Mouse (Mus musculus) c-Kit-positive CD71-positive TER-119-negative erythroid progenitor cells, embryonic 14.5 days (primary cell): ENCODE data around the gene Carmil1.
"Not testable (repeated sequence)": the region's sequence is repeated elsewhere in the genome, so short reads cannot be mapped to it uniquely, and the experiment has no call there.

ENCODE experiments used
- DNase-seq: peaks from one replicate; pipeline ENCODE4 v3.0.0-alpha.2; 2013; ENCODE audit warnings: low read depth

Gene Carmil1

DNA sequence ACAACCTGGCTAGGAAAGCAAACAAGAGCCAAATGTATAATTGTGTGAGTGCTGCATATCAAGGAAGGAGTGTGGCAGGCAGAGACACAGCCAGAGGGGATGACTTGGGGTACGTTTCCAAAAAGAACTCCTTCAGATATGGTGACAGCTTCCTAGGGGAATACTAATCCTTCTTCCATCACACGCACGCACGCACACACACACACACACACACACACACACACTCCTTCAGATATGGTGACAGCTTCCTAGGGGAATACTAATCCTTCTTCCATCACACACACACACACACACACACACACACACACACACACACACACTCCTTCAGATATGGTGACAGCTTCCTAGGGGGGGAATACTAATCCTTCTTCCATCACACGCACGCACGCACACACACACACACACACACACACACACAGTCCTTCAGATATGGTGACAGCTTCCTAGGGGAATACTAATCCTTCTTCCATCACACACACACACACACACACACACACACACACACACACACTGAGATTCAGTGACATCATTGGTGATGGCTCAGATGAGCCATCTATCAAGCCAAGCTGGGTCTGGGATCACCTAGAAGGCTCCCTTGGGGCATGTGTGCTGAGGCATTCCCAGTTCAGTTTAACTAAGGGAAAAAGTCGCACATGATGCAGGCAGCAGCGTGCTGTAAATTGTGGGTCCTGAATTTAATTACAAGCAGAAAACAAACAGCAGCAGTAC, 175.8 kb downstream of the Carmil1 start:
- not testable (repeated sequence) for DNase-seq

DNA sequence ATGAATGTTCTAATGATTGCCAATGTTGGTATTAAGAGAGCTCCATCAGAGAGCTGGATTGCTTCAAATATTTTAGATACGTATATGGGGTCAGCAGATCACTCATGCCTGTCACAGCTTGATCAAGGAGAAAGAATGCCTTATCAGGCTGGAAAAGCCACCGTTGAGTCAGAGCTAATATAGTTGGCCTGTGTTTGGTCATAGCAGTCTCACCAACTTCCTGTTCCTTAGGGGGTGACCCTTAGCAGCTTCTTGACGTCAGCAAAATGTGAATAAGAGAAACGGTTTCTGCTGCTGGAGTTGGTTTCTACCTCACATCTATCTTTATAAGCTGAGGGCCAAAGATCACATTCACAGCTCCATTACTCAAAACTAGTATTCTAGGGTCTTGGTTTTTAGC, 176.6 kb downstream of the Carmil1 start:
- no peak for DNase-seq

DNA sequence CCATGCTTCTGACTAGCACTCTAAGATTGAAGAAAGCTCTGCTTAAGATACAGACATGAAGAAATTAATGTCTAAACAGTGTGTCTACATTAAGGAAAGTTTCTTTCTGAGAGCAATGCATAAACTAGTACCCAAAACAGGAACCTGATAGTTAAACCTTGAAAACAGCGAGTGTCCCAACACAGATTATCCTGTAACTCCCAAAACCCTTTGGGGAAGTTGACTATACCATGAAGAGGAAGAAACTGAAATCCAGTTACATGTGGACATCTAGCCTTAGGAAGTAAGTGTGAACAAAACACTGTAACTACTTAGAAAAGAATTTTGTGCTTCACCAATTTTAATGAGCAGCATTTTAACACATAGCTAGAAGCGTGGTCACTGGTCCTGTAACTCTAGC, 177.4 kb downstream of the Carmil1 start:
- no peak for DNase-seq

DNA sequence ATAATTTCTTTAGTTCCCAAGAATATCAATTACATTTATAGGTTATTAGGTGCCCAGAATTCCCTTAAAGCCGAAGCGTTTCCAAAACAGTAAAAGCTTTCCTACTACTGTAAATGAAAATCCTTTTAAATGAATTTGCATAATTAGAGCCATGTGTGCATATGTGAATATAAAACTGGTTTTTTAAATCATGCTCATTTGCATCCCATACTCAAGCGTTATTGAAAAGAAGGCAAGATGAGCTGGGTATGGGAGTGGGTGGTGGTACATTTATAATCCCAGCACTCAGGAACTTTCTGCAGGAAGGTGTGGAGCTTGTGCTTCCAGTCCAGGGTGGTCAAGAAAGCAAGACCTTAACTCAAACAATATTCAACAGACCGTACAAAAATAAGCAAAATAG, 178.3 kb downstream of the Carmil1 start:
- no peak for DNase-seq

DNA sequence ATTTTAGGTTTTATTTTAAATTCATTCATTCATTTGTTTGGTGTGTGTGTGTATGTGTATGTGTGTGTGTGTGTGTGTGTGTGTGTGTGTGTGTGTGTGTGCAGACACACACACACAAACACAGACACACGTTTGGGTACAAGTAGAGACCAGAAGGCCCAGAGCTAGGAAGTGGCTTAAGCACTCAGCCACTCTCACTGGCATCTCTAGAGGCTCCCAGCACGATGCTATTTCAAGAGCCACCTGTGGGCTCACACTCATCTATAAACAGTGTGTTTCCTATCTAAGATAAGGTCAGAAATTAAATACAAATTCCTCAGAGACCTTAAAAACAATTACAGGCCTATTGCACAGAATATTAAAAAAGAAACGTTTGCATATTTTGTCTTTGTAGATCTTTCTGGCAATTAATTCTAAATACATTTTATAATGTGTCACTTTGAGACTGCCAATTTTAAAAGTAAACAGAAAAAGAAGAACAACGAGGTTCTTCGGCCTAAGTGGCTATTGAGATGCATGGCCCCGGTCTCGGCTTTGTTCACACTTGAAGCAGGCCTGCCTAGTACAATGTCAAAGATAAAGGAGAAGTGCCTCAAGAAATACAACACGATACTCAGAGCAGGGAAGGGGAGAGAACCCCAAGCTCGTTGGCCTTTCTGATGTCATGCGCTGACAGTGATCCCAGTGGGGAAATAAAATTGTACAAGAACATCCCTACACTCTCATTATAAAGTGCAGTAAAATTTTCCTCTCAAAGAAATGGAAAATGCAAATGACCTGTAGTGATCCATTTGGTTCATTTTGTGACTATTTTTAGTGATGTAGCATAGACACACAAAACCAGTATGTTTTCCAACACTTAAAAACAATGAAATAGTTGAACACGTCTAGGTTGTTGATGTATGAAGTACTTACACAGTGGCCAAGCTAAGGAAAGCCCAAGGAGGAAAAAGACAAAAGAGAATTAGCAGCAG, 179.2 kb downstream of the Carmil1 start:
- no peak for DNase-seq

DNA sequence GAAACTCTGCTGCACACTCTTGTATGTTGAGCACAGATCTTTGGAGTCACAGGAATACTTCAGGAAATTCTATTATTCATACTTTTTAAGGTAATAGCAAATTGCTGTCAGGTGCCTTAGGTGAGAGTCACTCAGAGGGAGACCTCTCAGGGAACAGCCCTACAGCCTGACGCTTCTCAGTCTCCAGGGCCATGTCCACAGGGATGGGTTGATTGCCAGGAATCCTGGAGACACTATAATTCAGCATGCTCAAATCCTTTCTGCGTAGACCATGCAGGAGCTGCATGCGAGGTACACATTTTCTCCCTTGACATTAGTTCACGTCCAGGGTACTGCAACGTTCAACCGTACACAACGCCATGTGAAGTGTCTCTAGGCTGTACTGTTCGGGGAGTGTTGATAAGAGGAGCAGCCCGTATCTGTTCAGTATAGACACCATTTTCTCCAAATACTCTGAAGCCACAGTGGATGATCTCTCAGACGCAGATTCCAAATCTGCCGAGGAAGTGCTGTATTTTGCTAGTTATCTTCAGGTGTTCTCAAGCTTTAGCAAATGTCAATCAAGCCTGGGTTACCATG, 180.0 kb downstream of the Carmil1 start:
- no peak for DNase-seq

DNA sequence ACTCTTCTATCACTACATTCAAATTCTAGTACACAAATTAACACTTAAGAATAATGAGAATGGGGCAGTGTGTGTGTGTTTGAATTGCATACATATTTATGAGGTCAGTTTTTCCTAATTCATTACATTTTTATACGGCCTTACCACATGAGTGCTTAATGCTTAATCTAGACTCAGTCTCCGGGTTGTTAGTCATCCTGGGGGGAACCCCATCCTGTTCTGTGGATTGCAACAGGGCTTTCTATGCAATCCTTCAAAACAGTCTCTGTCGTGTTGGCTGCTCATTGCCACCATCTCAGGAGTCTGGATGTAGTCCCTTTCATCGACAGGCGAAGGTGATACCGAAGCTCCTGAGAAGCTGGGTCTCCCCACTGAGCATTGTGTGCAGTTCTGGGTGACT, 184.0 kb downstream of the Carmil1 start:
- DNase-seq = no peak

DNA sequence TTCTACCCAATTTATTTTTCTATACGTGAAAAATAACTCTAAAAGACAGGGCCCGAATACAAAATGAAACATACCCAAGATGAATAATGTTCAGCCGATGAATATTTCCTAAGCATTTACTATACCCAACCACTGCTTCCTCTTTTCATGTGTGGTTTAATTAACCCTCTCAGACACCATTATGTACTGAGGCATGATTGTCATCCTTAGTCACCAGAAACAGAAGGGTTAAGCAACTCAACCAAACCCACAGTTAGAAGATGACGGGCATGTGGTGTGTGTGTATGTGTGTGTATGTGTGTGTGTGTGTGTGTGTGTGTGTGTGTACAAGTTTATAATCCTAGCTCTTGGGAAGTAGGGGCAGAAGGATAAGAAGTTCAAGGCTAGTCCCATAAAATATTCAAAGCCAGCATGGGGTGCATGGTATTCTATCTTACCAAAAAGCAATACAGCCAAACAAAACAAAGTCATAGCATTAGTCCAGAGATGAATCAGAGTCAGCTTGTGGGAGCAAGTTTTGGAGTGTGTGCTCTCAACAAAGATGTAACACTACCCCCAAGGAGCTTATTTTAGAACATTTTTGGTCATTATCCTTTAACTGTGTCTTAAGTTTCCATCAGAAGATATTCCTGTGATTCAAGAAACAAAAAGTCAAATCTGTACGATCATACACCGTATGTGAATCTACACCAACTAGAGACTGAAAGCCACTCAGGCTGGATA, 185.6 kb downstream of the Carmil1 start:
- no peak for DNase-seq

DNA sequence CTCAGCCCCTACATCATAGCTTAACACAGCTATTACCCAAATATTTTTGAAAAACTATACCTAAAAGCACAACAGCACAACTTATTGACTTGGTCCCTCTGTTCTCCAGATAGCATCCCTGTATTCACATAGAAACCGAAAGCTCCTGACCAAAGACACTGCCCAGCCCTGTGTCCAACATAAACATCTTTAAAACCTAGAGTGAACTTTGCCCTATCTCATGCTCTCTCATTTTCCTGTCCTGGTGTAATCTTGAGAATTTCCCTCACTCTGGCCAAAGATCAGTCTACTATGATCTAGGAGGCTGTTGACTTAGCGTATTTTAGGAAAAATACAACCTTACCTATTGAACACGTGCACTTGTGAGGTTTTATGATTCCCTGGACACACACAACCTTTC, 187.5 kb downstream of the Carmil1 start:
- DNase-seq = no peak

DNA sequence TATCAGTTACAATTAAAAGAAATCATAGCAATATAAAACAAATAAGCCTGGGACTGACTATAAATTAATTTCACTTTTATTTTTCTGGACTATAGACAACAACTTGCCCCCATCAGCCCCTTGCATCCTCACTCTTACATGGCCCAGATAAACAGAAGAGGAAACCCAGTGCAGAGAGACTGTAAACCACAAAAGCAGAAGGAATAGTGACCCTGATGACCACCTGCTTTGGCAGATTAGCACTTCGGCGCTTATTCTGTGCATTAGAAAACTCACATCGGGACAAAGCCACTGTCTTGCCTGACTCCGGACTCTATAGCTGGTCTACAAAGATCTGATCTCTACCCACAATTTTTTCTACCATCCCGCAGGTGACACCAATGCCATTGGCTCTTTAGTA, 188.5 kb downstream of the Carmil1 start:
- no peak for DNase-seq

DNA sequence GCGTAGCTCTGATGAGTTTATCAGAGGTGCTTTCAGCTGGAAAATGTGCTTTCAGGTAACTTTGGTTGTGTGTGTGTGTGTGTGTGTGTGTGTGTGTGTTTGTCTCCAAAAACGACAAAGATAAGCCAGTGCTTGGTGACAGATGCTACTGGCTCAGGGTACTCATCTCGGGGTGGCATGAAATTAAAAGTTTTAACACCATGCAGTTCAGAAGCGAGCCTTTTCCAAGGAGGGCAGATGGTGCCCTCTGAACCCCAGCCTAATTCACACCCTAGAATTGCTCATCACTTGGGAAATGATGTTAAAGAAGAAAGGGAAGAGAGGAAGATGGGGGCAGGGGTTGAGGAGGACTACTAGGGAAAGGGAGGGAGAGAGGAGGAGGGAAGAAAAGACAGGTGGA, 198.4 kb downstream of the Carmil1 start:
- no peak for DNase-seq

DNA sequence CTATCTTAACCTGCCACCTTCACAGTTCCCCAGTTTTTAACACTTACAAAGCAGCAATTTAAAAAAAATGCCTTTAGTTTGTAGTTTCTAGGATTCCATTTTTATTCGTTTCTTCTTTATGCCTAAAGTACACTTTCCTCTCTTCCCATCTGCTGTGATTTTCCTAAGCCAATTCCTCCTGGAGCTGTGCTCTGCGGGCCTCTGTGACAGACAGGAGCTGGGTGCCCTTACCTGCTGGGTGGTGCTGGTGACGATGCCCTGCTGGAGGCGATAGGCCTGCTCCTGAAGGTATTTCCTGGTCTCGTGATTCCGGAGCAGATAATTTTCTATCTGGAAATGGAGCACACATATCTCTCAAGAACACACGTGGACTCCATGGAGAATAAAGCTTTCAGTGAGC, 198.9 kb downstream of the Carmil1 start:
- DNase-seq = no peak

DNA sequence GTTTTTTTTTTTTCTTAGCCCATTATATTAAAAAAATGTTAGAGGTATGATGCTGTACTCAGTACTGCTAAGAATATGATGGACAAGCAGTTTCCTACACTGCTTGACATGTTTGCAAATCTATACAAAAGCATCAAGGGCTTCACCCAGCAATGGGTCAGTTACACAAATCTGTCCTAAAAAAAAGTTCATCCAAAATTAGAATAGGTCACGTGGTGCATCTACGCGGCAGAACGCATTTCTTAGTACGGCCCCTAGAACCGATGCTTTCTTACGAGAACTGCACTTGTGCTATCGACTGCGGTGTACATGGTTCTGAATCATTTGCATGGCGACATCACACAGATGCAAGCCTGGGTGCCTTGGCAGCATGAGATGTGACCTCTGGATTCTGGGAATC, 208.0 kb downstream of the Carmil1 start:
- DNase-seq = no peak

DNA sequence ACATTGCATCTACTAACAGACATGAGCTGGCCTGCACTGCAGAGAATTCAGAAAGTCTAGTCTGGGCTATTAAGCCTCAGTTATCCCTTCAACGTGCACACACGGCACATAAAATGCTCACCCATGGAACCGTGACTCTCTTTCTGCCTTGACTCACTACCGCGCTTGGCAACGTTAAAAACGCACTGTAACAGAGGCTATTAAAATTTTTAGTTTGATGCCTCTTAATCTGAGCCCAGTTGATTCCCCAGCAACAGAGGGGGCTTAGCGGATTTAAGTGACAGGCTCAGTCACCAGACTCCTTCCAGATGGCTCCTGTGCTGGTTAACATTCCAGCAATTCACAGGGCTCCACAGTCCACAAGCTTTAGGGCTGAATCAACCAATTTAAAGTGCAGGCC, 213.0 kb downstream of the Carmil1 start:
- no peak for DNase-seq

DNA sequence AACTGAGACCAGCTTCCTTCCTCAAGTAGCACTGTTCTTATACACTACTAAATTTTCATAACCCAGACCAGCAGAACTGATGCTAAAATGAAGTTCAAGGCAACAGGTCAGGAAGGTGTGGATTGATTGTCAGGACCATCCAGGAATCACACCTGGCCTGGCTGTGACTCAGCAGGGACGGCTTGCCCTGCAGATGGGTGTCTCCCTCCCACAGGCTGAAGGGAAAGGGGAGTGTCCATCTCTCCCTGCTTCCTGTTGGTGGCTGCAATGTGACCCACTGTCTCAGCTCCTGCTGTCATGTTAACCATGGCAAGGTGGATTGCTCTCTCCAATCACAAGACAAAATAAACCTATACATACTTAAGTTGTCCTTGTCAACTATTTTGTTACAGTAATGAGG, 215.1 kb downstream of the Carmil1 start:
- DNase-seq = no peak

DNA sequence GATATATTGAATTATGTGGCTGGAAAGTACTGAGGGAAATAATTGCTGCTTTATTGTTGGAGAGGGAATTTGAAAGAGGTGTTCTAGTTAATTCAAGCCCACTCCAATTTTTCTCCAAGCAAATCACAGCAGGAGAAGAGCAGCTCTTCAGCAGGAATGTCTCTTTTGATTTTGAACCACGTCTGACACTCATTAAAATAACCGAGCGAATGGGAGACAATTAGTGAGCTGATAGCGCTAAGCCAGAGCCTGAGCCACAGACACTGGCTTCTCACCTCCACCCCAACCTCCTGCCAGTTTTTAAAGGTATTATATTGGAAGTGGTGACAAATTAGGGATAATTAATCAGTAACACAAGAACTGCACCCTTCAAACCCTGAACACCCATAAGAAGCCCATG, 217.8 kb downstream of the Carmil1 start:
- DNase-seq = no peak

DNA sequence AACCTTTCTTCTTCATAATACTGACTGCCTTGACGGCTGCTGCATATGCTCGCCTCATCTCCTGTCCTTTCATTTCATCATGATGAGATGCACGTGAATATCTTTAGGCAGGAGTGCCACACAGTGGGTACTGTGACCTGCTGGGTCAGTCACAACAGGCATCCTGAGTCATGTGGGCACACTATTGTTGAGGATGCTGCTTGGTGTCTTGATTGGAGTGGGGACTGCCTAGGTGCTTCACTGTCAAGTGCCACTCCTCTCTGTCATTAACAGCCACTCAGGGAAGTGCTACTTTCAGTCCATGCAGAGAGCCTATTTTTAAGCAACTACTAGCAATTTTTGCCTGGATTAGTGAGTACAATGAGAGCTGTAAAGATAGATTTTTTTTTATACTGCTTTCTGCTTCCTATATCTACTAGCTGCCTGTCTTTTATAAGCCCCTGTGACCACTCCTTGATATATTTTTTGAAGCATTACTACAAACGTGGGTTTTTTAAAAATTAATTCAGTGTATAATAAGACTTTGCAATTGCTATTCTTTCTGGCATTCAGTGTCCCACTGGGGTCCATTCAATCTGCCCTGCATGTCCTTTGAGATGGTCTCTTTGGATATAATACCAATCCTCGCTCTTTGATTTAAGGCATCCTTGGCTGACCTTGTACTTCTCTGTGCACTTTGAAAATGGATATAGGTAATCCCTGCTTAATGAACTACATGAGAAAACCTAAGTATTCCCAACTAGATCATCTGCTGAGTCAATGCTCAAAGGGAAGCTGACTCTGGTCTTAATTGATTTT, 225.3 kb downstream of the Carmil1 start:
- DNase-seq = no peak

DNA sequence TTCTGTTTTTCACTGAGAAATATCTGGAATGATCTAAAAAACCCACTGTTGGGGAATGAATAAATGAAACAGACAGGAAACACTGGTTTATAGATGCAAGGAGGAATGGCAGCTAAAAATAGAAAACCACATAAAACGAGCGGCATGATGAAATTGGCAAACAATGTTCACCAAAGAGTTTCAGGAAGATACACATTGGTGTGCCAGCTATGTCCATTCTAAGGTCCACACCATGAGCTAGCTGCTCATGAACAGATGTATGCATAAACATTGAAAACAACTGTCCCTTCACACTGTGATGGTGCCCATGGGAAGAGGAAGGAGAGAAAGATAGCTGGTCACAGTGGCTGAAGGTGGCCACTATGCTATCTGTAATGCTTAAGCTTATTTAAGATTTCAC, 229.1 kb downstream of the Carmil1 start:
- no peak for DNase-seq

DNA sequence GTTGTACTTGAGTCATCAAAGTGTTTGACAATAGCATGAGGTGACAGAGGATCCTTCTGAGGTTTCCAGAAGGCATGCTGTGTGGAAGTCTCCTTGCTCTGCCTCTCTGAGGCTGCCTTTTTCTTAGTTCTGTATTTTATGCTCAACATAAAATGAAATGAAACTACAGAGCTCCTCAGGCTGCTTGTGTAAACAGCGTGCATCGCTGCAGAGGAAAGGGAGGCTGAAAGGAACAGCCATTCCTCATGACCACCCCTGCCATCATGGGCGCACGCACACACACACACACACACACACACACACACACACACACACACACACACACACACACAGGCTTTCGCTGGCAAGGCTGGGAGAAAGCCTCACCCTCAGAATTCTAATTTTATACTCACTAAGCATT, 230.3 kb downstream of the Carmil1 start:
- DNase-seq = no peak

DNA sequence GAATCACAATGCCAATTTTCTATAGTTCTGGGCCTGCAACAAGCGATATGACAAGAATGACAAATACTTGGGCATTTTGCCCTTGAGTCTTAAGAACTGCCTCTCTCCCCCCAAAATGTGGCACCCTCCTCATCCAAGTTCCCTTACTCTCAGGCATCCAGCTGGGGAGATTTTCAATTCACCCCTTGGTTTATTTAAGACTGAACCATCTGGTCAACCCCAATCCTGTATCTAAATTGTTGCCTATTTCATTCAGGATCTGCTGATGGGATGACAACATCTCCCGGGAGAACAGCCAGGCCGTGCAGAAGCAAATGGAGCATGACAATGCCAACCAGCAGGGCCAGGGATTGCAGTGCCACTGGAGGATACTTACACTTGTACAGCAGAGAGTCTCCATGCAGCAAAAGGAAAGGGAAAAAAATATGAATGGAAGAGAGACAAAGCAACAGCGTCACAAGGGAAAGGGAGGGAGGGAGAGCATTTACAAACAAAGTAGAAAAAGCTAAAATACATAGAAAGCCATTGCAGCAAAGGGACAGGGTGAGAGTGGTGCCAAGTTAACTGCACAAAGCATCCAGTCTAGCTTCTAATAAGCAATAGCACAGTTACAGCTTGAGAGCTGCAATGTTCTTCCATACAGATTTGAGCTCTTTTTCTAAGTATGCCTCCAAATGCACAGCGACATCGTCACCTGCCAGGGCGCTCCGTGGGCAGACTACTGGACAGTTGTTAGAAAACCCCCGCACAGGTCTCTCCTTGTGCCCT, 231.1 kb downstream of the Carmil1 start:
- no peak for DNase-seq

DNA sequence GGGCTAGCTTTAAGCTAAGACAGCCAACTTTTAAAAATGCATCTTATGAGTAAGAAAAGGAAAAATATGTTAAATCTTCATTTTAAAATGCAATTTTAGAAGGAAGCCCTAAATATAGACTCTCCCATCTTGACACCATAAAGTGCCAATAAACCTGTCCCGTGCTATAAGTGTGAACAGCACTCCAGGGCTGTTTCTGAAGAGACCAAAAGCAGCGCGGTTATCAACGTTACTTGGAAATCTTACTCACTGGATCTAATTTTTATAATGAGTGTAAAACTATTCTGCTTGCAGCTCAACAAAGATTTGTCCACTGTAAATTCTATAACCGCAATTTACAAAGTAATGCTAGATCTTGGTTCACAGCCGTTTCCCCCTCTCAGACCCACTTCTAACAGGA, 232.0 kb downstream of the Carmil1 start:
- DNase-seq = no peak
